Mouse (Mus musculus) liver, embryonic 14.5 days (tissue): ENCODE measurements around the gene Mif. TPM values are rescaled to one million over a fixed set of nuclear protein-coding genes. Genes with fewer than 3 reads are reported as not detected.

Source experiments
- ATAC-seq: fragments of 200-750 bp; cut with Nextera tagmentation; 2 replicates; pipeline ENCODE4 v1.8.0; 2017; ENCODE audit warnings: moderate number of reproducible peaks, mild to moderate bottlenecking, moderate library complexity; ENCODE audit not compliant: insufficient read depth
- DNase-seq, 3 experiments: peaks; one replicate each; pipeline ENCODE4 v3.0.0-alpha.2; 2012 to 2013; ENCODE audit warnings: low read depth in 3 of 3, low spot score in 3 of 3
- H3K27ac ChIP-seq: fragments of 300-500 bp; sonication (generic); 2 replicates; pipeline ENCODE4 v1.5.1; 2014; ENCODE audit warnings: moderate library complexity, mild to moderate bottlenecking, control low read depth, inconsistent platforms
- H3K27me3 ChIP-seq: fragments of 300-500 bp; sonication (generic); 2 replicates; pipeline ENCODE4 v1.6.1; 2014; ENCODE audit warnings: mild to moderate bottlenecking, low read length, moderate library complexity; ENCODE audit not compliant: control insufficient read depth, insufficient read depth
- H3K36me3 ChIP-seq: fragments of 300-500 bp; sonication (generic); replicated peaks from 2 replicates; pipeline ENCODE4 v1.6.1; 2014; ENCODE audit warnings: low read depth; ENCODE audit not compliant: control insufficient read depth, insufficient read depth
- H3K4me1 ChIP-seq, 2 experiments: fragments of 200-500 bp in 1 of 2; fragments of 300-500 bp in 1 of 2; sonication (generic) in 1 of 2; replicated peaks; 2 replicates each; pipeline ENCODE4 v1.6.1; 2012 to 2014; ENCODE audit warnings: antibody characterized with exemption in 1 of 2, inconsistent platforms in 1 of 2, low read length in 1 of 2; ENCODE audit not compliant: control insufficient read depth in 2 of 2, insufficient read depth in 2 of 2
- H3K4me2 ChIP-seq: fragments of 300-500 bp; sonication (generic); 2 replicates; pipeline ENCODE4 v1.6.1; 2014; ENCODE audit warnings: low read depth, mild to moderate bottlenecking, control low read depth, moderate library complexity
- H3K4me3 ChIP-seq, 2 experiments: fragments of 200-500 bp in 1 of 2; fragments of 300-500 bp in 1 of 2; sonication (generic) in 1 of 2; 2 replicates each; pipeline ENCODE4 v1.5.1; 2012 to 2014; ENCODE audit warnings: low read depth in 2 of 2, low read length in 2 of 2, mild to moderate bottlenecking in 2 of 2, control low read depth in 1 of 2, inconsistent platforms in 1 of 2, moderate library complexity in 1 of 2; ENCODE audit not compliant: insufficient read depth in 1 of 2
- H3K9ac ChIP-seq: fragments of 300-500 bp; sonication (generic); replicated peaks from 2 replicates; pipeline ENCODE4 v1.6.1; 2014; ENCODE audit warnings: mild to moderate bottlenecking, control low read depth, moderate library complexity
- H3K9me3 ChIP-seq: fragments of 300-500 bp; sonication (generic); 2 replicates; pipeline ENCODE4 v1.6.1; 2016; ENCODE audit warnings: low read length, mixed read lengths; ENCODE audit not compliant: control insufficient read depth
- CTCF ChIP-seq: IDR thresholded peaks from 2 replicates; pipeline ENCODE4 v1.5.1; 2016; ENCODE audit warnings: antibody characterized with exemption, low read depth, control low read depth
- EP300 ChIP-seq: IDR thresholded peaks from 2 replicates; pipeline ENCODE4 v1.6.1; 2016; ENCODE audit warnings: antibody characterized with exemption, low read depth
- WGBS: fragments of 180-500 bp; shearing (Covaris S2); extraction: QIAGEN DNeasy Blood & Tissue Kit; methylation state at CpG from one replicate; pipeline ENCODE4 v1.1.7; 2014; ENCODE audit not compliant: insufficient replicate concordance; 5-methylcytosine and 5-hydroxymethylcytosine counted together
- polyA plus RNA-seq, 2 experiments: library from polyadenylated mRNA; depleted of rRNA in 1 of 2; stranded (reverse) in 1 of 2; unstranded in 1 of 2; fragments of >200 nt; fragmentation: Nextera tagmentation in 1 of 2; extraction: Ambion mirVana in 1 of 2; gene quantifications; 2 replicates each; pipeline versions ENCODE4 v1.2.1 to v1.2.3; 2012 to 2014

Mif gene
- polyA plus RNA-seq, 2 experiments = 755 to 879 TPM

DNA sequence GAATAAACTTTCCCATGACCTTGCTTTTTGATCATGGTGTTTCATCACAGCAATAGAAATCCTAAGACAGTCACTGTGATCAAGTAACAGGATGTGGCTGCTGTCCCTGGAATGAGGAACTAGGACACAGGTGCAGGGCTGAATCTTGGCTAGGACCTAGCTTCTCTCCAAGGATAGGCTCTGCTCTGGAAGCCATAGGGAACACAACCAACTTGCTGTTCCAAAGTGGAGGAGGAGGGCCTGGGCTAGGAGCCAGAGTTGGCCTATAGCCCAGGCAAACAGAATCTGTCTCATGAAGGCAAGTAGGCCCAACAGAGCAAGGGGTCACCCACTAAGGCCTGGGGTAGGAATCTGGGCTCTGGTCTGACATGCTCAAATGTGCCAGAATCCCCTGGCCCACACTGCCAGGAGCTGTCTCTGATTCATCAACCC, 31.5 kb downstream of the Mif start:
- DNase-seq (no peak), ATAC-seq (no peak)
- Histone ChIP-seq H3K36me3 (no peaks in the 10 kb centered on the region), H3K4me3 (no peak overlapping the region), H3K4me1 (no peaks in the 10 kb centered on the region; a peak in 1 of 4 replicates), H3K4me2 (no peak overlapping the region), H3K9me3 (no peaks in the 10 kb centered on the region), H3K27ac (no peak overlapping the region), H3K27me3 (no peaks in the 10 kb centered on the region), H3K9ac (no peak overlapping the region)
- no peak for TF ChIP-seq EP300
- no peak for TF ChIP-seq CTCF

DNA sequence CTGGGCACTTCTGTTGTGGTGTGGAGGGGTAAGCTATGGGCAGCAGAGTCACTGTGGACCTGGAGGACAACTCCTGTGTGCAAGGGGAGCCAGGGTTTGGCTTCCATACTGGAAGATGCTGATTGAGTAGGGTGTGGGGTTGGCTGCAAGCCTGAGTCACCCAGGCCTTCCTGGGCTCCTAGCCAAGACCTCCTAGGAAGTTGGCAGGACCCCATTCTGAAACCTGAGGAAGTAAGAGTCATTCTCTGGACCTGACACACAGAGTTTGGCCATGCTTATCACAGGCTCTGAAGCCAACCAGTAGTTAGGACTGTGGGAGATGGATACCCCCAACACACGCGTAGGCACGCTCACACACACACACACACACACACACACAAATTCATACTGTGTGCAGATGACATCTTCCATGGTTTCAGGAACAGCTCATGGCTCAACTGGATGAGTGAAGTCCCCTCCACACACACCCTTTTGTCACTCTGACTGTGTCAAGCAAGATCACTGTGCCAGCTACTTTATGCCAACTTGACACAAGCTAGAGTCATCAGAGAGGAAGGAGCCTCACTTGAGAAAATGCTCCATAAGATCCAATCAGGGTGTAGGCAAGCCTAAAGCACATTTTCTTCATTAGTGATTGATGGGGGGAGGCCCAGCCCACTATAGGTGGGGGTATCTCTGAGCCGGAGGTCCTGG, 32.2 kb downstream of the Mif start:
- Histone ChIP-seq H3K9me3 (no peaks in the 10 kb centered on the region), H3K27me3 (no peaks in the 10 kb centered on the region), H3K4me3 (no peak overlapping the region), H3K9ac (no peak overlapping the region), H3K4me1 (no peaks in the 10 kb centered on the region), H3K27ac (no peak overlapping the region), H3K4me2 (no peak overlapping the region), H3K36me3 (no peaks in the 10 kb centered on the region)
- TF ChIP-seq EP300 (no peak), CTCF (no peak)
- DNase-seq (no peak), ATAC-seq (no peak)
- WGBS = 79% methylated on average over 4 of the region's 4 CpGs

DNA sequence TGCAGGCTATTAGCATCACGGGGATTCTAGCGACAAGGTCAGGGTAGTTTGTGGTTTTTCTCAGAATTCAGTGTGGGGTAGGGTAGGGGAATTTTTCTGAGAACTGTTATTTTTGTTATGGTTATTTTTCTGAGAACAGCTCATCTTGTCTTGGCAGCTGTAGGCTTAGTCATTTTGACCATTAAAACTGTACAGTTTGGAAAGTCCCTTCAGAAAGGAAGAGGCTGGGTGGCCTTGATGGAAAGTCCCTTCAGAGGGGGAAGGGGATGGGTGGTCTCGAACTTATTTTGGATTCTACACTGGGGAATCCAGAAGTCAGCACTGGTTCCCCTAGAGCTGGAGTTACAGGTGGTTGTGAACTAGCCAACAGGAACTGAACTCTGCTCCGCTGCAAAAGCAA, 35.5 kb downstream of the Mif start:
- Histone ChIP-seq H3K4me3 (no peak overlapping the region), H3K27ac (no peak overlapping the region), H3K27me3 (no peaks in the 10 kb centered on the region), H3K9me3 (no peaks in the 10 kb centered on the region), H3K4me2 (no peak overlapping the region), H3K4me1 (no peaks in the 10 kb centered on the region), H3K9ac (no peak overlapping the region), H3K36me3 (no peaks in the 10 kb centered on the region)
- DNase-seq (no peak), ATAC-seq (no peak)
- 53% methylated on average over 4 of the region's 4 CpGs for whole genome bisulfite sequencing
- TF ChIP-seq EP300 (no peak), CTCF (no peak)

DNA sequence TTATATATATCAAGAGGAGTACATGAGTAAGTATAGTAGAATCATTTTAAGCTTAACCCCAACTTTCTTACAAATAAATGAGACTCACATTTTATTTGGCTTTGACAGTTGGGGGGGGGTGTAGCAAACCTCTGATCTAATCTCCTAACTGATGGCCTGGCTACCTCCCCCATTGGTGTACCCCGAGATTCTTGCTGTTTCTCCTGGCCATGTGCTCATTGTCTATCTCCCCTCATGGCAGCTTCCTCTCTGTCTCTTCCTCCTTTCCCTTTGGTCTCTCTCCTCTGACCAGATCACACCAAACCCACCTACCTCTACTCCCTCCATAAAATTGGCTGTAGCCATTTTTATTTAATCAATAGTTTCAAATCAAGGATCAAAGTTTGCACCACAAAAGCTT, 36.3 kb downstream of the Mif start:
- H3K4me2 ChIP-seq = no peak overlapping the region
- no peaks in the 10 kb centered on the region for H3K36me3 ChIP-seq
- WGBS = 48% methylated on average over 1 of the region's 1 CpGs
- H3K27ac ChIP-seq = no peak overlapping the region
- DNase-seq (no peak), ATAC-seq (no peak)
- H3K4me1 ChIP-seq = no peaks in the 10 kb centered on the region
- TF ChIP-seq EP300 (no peak), CTCF (no peak)
- H3K27me3 ChIP-seq = no peaks in the 10 kb centered on the region
- H3K4me3 ChIP-seq = no peak overlapping the region
- H3K9ac ChIP-seq = no peak overlapping the region
- no peaks in the 10 kb centered on the region for H3K9me3 ChIP-seq

DNA sequence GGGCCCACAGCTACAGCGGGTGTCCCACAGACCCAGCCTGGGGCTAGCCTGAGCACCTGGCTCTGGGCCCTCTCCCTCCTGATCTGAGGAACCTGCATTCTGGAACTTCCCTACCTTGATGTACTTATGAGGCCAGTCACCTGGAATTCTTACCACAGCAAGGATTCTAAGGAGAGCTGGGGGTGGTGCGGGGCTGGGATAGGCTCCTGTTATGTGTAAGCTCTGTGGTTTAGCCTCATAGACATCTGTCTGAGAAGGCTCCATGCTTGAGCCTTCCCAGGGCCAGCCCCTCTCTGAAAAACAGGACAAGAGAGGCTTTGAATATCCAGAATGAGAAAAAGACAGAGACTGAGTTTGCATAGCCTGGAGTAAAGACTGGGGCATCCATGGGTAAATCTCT, 37.6 kb downstream of the Mif start, which contains the start of gene Gstt4:
Gene Gstt4 (minus strand): TSS at position 101 of the 400 bp plus-strand sequence.
- H3K9me3 ChIP-seq = no peaks in the 10 kb centered on the region
- TF ChIP-seq CTCF = no peak
- no peak for TF ChIP-seq EP300
- H3K9ac ChIP-seq = no peak within 1 kb of the TSS
- no peaks in the 10 kb centered on the region for H3K27me3 ChIP-seq
- H3K4me3 ChIP-seq = no peak within 1 kb of the TSS
- ATAC-seq (no peak), DNase-seq (no peak)
- H3K27ac ChIP-seq = no peak within 1 kb of the TSS
- no peaks in the 10 kb centered on the region for H3K4me1 ChIP-seq
- H3K4me2 ChIP-seq = no peak within 1 kb of the TSS
- WGBS = 81% methylated on average over 2 of the region's 2 CpGs
- no peaks in the 10 kb centered on the region for H3K36me3 ChIP-seq
